Mouse (Mus musculus) layer of hippocampus, postnatal 10 days (tissue): ENCODE results near the gene Dpp8. TPM values are rescaled to one million over a fixed set of nuclear protein-coding genes. Genes with fewer than 3 reads are reported as not detected.
"Not testable (repeated sequence)": the region's sequence is repeated elsewhere in the genome, so short reads cannot be mapped to it uniquely, and the experiment has no call there.

ENCODE experiments used
- DNase-seq, 2 experiments: peaks; one replicate each; pipeline ENCODE4 v3.0.0; 2021; ENCODE audit warnings: low spot score in 2 of 2
- long read RNA-seq: library from polyadenylated mRNA; stranded (forward); transcript quantifications from one replicate; pipeline ENCODE4 v2.0.0, GENCODE M21; 2023
- total RNA-seq, 2 experiments: library from RNA; stranded (reverse); gene quantifications; 2 replicates each; pipeline ENCODE4 v1.2.3; 2021

The Dpp8 gene
- total RNA-seq, result 100 to 1,000 TPM; 134 to 140 TPM
- long read RNA-seq, full-length matches to known transcripts, result 3 of 9 reads
- long read RNA-seq, partial matches to known transcripts, result 2 of 9 reads
- long read RNA-seq, other reads (novel, unspliced or antisense), result 4 of 9 reads

- DNase-seq, result peak; percentile 90 to 95
Observed at GRCm38 (mm10) chr9:65032269-65033108, at the start of gene Dpp8. Dpp8 (plus strand) TSS chr9:65032414.

DNA sequence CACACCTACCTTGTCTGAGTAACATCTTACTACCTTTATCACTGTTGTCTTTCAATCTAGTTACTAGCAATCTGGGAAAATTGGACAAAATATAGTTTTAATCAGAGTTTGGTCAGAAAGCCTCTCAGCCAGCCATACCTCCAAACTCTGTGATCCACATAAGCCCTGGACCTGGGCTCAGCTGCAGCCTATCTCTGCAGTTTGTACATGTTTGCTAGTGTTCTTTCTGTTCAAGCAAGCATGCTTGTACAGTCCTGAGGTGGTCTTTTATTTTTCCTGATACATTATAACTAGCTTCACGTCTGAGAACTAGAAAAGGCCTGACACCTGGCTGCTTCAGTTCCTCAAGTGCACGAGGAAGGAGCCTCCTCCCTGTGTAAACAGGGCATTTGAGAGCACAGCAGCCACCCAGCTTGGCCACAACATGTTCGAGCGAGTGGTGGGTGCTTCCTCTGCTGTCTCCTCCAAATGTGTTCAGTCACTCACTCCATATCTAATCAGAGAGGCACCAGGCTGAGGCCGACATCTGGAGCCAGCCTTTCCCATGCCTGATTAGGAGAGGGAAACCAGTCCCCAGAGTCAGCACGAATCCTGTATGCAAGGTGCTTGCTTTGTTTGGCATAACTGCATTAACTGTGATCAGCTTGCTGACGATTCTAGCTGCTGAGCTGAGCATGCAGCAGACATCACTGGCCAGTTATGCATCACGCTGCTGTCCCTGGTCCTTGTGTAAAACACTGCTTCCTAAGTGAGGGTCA is 47.0 kb upstream of the Dpp8 start:
- DNase-seq, result peak in 1 of 2 experiments; percentile 17

DNA sequence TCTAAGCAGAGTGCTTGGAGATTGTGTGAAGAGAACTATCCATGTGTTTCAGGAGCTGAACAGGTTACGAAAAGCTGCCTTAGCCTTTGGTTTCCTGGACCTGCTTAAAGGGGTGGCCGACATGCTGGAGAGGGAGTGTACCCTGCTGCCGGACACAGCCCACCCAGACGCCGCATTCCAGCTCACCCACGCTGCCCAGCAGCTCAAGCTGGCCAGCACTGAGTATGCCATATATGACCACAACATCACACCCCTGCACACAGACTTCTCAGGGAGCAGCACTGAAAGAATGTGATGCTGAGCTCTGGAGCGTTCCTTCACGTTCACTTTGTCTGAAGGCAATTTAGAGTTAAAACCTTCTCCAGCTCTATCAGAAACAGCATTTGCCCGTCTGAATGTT is 46.4 kb upstream of the Dpp8 start:
- no peak for DNase-seq

- DNase-seq, result no peak
Observed at GRCm38 (mm10) chr9:64987651-64988050, 44.6 kb upstream of the Dpp8 start.

DNA sequence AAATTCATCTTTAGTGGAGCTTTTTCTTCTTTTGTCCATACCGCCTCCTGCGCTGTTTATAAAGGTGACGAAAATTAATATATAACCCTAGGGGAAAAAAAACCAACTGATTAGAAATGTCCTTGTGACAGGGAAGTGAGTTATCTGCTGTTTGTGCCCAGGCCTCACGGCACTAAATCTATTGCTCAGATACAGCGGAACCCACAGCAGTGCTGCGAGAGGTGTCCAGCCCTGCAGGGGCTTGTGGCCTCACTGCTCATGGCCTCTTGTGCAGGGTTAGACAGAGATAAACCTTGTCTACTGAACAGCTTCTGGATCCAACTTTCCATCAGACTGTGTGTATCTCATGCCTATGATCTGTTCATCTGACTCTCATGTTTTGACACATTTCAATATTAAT is 43.8 kb upstream of the Dpp8 start:
- no peak for DNase-seq

GRCm38 (mm10) chr9:64990291-64990690 is 41.9 kb upstream of the Dpp8 start:
- no peak for DNase-seq

DNA sequence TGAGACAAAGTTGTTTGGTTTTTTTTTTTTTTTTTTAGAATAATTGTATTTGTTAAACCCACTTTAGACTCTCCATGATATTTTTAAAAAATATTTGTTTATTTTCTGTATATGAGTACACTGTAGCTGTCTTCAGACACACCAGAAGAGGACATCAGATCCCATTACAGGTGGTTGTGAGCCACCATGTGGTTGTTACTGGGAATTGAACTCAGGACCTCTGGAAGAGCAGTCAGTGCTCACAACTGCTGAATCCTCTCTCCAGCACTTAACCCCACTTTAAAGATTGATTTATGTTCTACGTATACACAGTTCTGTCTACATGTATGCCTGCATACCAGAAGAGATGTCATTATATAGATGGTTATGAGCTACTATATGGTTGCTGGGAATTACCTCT is 36.8 kb upstream of the Dpp8 start:
- DNase-seq, result not testable (repeated sequence)

DNA sequence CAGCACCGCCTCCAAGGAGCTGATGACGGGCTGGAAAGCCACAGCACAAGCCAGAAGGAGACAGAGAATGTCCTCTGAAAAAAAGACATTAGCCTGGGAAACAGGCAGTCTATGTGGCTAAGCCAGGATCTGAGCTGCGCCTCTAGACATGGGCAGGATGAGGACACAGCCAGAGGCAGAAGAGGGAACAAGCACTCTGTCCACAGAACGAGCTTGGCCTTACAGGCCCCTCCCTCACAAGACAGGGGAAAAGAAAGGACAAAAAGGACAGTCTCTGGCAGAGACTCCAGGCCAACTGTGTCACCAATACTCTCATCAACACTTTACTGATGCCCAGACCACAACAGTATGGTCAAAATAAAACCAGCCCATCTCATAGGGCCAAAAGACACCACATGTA is 30.7 kb upstream of the Dpp8 start:
- no peak for DNase-seq

- no peak for DNase-seq
Observed at GRCm38 (mm10) chr9:65005737-65006136, 26.5 kb upstream of the Dpp8 start.

GRCm38 (mm10) chr9:65010632-65011031 is 21.6 kb upstream of the Dpp8 start:
- no peak for DNase-seq

DNA sequence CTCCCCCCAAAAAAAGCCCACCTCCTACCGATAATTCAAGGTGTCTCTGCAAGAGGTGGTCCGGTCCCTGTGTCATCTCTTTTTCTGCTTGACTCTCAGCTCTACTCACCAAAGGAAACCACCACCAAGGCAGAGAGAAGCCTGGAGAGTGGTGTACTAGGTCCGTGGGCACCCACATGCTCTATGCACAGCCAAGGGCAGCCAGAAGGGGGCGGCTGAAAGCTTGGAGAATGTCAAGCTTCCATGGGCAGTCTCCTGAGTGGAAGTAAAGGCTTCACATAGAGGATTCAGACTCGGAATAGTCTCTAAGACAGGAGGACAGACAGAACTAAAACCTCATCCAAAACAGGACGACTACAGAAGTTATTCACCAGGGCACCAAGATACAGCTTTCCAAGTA is 20.9 kb upstream of the Dpp8 start:
- DNase-seq, result peak in 1 of 2 experiments; percentile 37

- DNase-seq, result no peak
Observed at GRCm38 (mm10) chr9:65015461-65016222, 16.6 kb upstream of the Dpp8 start.

- DNase-seq, result no peak
Observed at GRCm38 (mm10) chr9:65016241-65016977, 15.8 kb upstream of the Dpp8 start.

DNA sequence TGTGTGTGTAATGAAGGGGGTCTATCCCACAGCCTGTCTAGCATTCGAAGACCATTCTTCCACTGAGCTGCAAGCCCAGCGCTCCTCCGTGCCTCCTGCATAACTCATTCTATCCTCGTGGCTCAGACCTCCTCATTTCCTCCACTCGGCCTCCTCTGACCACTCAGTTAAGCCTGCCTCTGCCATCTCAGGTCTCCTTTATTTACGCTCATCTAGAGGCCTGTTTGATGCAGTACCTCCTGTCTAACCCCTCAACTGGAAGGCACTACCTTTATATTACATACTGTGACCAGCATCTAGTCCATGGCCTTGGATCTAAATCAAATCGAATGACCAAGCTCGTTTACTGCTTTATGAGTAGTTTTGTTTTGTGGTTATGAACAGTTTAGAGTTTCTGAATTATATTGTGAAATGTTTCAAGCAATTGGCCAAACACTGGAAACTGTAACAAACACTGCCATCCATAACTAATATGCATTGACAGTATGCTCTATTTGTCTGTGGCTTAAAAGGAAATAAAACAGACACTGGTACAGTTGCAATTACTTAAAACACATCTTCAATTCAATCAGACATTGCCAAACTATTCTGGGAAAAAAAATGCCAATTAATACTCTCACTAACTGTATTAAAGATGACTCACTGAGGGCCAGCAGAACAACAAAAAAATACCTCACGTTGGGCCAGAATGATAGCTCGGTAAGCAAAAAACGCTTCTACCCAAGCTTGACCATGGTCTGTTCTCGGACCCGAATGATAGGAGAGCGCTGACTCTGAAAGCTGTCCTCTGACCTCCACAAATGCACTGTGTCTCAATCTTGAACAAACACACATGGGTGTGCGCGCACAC is 15.0 kb upstream of the Dpp8 start:
- DNase-seq, result no peak

- no peak for DNase-seq
Observed at GRCm38 (mm10) chr9:65017896-65018295, 14.3 kb upstream of the Dpp8 start.

DNA sequence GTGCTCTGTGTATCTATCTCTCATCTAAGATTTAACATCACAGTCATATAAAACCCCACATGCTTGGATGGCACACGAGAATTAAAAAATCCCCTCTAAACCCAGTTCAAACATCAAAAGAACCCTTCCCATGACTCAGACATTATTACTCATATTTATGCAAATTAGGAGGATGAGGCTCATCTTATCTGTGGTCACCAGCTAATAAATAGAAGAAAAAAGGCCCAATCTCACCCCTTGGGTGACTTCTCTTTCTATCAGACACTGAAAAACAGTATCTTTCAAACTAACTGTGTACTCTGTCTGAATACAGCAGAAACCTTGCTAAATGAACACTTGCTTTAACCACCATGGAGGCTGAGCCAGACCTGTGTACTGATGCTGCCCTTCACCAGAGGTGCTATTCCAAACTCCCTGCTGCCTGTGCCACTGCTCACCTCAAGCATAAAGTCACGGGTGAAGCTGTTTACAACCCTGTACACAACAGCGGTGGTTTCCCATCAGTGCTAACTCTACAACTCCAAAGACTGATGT is 13.6 kb upstream of the Dpp8 start:
- DNase-seq, result no peak

DNA sequence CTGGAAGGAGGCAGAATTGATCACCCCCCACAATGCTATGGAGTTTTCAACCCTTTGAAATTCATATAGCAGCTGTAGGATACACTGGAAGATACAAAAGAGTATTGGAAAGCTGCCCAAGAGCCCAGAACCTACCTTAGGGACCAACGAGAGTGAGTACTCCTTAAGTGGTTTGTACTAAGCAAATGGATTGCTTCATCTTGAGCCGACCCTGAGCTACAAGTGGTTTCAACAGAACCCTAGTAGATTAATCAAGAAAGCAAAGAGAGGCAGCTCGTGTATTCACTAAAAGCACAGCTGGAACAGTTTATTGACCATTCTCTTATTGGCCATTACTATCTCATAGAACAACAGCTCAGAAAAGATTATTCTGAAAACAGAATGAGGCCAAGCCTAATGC is 13.1 kb upstream of the Dpp8 start:
- no peak for DNase-seq

DNA sequence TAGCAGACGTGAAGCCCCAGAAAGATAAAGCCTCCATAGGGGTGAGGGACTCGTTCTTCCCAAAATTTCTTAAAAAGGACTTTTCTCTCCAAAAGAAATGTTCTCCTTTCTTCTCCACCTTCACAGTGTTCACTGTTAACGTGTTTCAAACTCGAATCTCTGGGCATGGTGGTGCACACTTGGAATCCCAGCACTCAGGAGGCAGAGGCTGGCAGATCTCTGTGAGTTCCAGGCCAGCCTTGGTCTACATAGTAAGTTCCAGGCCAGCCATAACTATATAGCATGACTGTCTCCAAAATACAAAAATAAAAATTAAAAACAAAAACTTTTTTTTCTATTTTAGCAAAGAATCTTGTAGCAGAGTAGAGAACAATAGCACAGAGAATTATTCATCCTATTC is 12.1 kb upstream of the Dpp8 start:
- DNase-seq, result no peak
